Mouse (Mus musculus) left cerebral cortex, postnatal 25 days (tissue): ENCODE measurements around the gene Gm14685. TPM values are rescaled to one million over a fixed set of nuclear protein-coding genes. Genes with fewer than 3 reads are reported as not detected.
"Not testable (repeated sequence)": the region's sequence is repeated elsewhere in the genome, so short reads cannot be mapped to it uniquely, and the experiment has no call there.

Source experiments
- DNase-seq, 2 experiments: peaks; one replicate each; pipeline ENCODE4 v3.0.0; 2022; ENCODE audit warnings: low spot score in 2 of 2, mixed read lengths in 1 of 2
- intact Hi-C: fragments of 180-260 bp; cut with DNase I; formaldehyde crosslinking; loops from one replicate; pipeline ENCODE4 v1.15.1; 2025
- total RNA-seq, 2 experiments: library from RNA; stranded (reverse); gene quantifications; 2 replicates each; pipeline ENCODE4 v1.2.3; 2021

The Gm14685 gene
- total RNA-seq = 1 to 10 TPM; 1.0 to 2.5 TPM

GRCm38 (mm10) chrX:73116747-73117146 is at the start of gene Gm14685:
TSS of gene Gm14685 (plus strand) at chrX:73117047.
- intact Hi-C loops, DNase-seq: not testable (repeated sequence)

GRCm38 (mm10) chrX:73082267-73083055 is 34.4 kb upstream of the Gm14685 start, which contains the start of gene Xlr4a:
TSS of gene Xlr4a (minus strand) at chrX:73082478.
- intact Hi-C loops, DNase-seq: not testable (repeated sequence)

GRCm38 (mm10) chrX:73096941-73097508 is 19.8 kb upstream of the Gm14685 start, which contains the start of gene Xlr3a:
TSS of gene Xlr3a (minus strand) at chrX:73097095.
- intact Hi-C loops = not testable (repeated sequence)
- DNase-seq = peak in 1 of 2 experiments; percentile 22

- DNase-seq, intact Hi-C loops: not testable (repeated sequence)
These were observed 6.3 kb downstream of the Gm14685 start for GRCm38 (mm10) chrX:73122859-73123829.

DNA sequence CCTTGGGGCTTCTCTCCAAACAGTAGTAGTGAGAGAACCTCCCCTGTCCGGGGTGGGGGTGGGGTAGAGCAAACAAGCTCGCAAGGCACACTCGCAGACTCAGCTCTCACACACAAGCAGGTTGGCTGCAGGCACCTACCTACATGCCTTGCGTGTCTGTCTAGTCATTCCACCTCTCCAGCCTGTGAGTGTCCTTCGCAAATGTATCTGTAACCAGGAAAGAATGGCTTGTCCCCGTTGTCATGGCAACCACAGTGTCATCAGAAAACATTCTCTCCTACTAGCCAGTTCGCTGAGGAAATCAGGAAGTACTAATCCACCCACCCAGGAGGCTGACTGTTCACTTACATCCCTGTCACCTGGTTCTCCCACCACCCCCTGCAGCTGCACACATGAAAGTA is 26.4 kb downstream of the Gm14685 start:
- intact Hi-C loops = not testable (repeated sequence)

GRCm38 (mm10) chrX:73148496-73148895 is 31.6 kb downstream of the Gm14685 start, which contains the start of gene Xlr5b:
TSS of gene Xlr5b (plus strand) at chrX:73148796.
- DNase-seq, intact Hi-C loops: not testable (repeated sequence)

More for the DNA sequence above, 26.4 kb downstream of the Gm14685 start:
- not testable (repeated sequence) for DNase-seq

- DNase-seq, intact Hi-C loops: not testable (repeated sequence)
These were observed 32.5 kb downstream of the Gm14685 start, which contains the start of gene DXBay18 for GRCm38 (mm10) chrX:73149350-73149749. TSS of gene DXBay18 (minus strand) at chrX:73149450.

- DNase-seq, intact Hi-C loops: not testable (repeated sequence)
These were observed 60.0 kb downstream of the Gm14685 start, which contains the start of gene Spin2d for GRCm38 (mm10) chrX:73176889-73177288. TSS of gene Spin2d (minus strand) at chrX:73176989.

Other genes starting within 250 kb of the Gm14685 start
- gene Cetn2, start 198.6 kb upstream of the Gm14685 start, total RNA-seq = 10 to 100 TPM; 51.5 to 52.6 TPM
- gene Nsdhl, start 198.5 kb upstream of the Gm14685 start, total RNA-seq = 10 to 100 TPM; 23.0 to 25.8 TPM
- gene Zfp185, start 129.7 kb upstream of the Gm14685 start, total RNA-seq = under 1 TPM; 0.34 to 0.55 TPM
- gene Pnma5, start 79.9 kb upstream of the Gm14685 start, total RNA-seq = under 1 TPM; 0.21 to 0.48 TPM
- 10 to 100 TPM; 12.2 to 14.8 TPM for gene Pnma3, start 52.3 kb upstream of the Gm14685 start, total RNA-seq
- gene Xlr4a, start 34.6 kb upstream of the Gm14685 start, total RNA-seq = 1 to 10 TPM in 1 of 2 experiments, under 1 TPM in 1; 0.96 to 1.6 TPM
- 1 to 10 TPM; 2.0 to 3.0 TPM for gene Xlr3a, start 20.0 kb upstream of the Gm14685 start, total RNA-seq
- gene Xlr5b, start 31.7 kb downstream of the Gm14685 start, total RNA-seq = not detected
- under 1 TPM in 1 of 2 experiments, not detected in 1; 0.62 TPM for gene DXBay18, start 32.4 kb downstream of the Gm14685 start, total RNA-seq
- gene Spin2d, start 59.9 kb downstream of the Gm14685 start, total RNA-seq = not detected
- gene Xlr3b, start 75.2 kb downstream of the Gm14685 start, total RNA-seq = 1 to 10 TPM; 5.1 to 8.5 TPM
- under 1 TPM; 0.53 to 0.55 TPM for gene Xlr4b, start 97.3 kb downstream of the Gm14685 start, total RNA-seq
- gene F8a, start 111.2 kb downstream of the Gm14685 start, total RNA-seq = 10 to 100 TPM; 15.0 to 21.2 TPM
- gene Xlr4c, start 126.1 kb downstream of the Gm14685 start, total RNA-seq = not detected
- not detected for gene Xlr3c, start 148.3 kb downstream of the Gm14685 start, total RNA-seq
- not detected for gene Xlr5a, start 175.9 kb downstream of the Gm14685 start, total RNA-seq
- not detected for gene Xlr5c, start 175.9 kb downstream of the Gm14685 start, total RNA-seq
- gene Gm45015, start 219.8 kb downstream of the Gm14685 start, total RNA-seq = not detected
- gene Zfp275, start 225.6 kb downstream of the Gm14685 start, total RNA-seq = 10 to 100 TPM; 16.6 to 19.0 TPM